Mouse (Mus musculus) spleen, adult 2 months (tissue): ENCODE data around the gene Sprtn.

Source experiments
- CTCF ChIP-seq: fragments of 200-500 bp; IDR thresholded peaks from 2 replicates; pipeline ENCODE4 v1.5.1; 2011; ENCODE audit warnings: mild to moderate bottlenecking, inconsistent platforms; ENCODE audit not compliant: insufficient read depth, insufficient read length, insufficient replicate concordance; ENCODE audit errors: extremely low read depth
- POLR2A ChIP-seq: fragments of 200-500 bp; IDR thresholded peaks from 2 replicates; pipeline ENCODE4 v1.6.1; 2011; ENCODE audit warnings: low read depth, low read length, inconsistent platforms

DNA sequence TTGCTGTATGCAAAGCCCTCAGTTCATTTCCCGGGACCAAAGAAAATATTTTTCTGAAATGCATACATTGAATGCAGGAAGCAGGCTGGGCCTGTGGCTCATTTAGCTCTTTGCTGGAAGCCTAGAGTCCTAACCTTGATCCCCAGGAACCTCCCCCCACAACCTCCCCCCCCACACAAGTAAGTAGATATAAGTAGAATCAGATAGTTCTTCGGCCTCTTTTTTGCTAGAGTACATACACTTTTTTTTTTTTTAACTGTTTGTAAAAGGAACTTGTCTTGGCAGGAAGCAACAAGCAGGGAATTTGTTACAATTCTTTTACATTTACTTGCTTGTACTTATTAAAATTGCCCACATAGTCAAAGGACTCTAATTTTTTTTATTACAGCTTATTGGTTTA is 53.2 kb downstream of the Sprtn start:
- TF ChIP-seq POLR2A (no peak), CTCF (no peak)
